Mouse (Mus musculus) kidney, adult 9 months (tissue): ENCODE data around the gene Alad.

Experiments used
- DNase-seq: peaks from one replicate; pipeline ENCODE4 v3.0.0; 2022

The Alad gene

GRCm38 (mm10) chr4:62517538-62518415 is 1.9 kb downstream of the Alad start:
- no peak for DNase-seq

GRCm38 (mm10) chr4:62517046-62517445 is 2.7 kb downstream of the Alad start:
- no peak for DNase-seq

GRCm38 (mm10) chr4:62516579-62516978 is 3.1 kb downstream of the Alad start:
- no peak for DNase-seq

GRCm38 (mm10) chr4:62516079-62516478 is 3.6 kb downstream of the Alad start:
- DNase-seq: peak; percentile 79

GRCm38 (mm10) chr4:62515490-62515889 is 4.2 kb downstream of the Alad start:
- DNase-seq: no peak

GRCm38 (mm10) chr4:62514995-62515394 is 4.7 kb downstream of the Alad start:
- no peak for DNase-seq

GRCm38 (mm10) chr4:62513998-62514506 is 5.7 kb downstream of the Alad start:
- DNase-seq: no peak

GRCm38 (mm10) chr4:62509946-62510345 is 9.8 kb downstream of the Alad start:
- peak; percentile 90 for DNase-seq

GRCm38 (mm10) chr4:62508839-62509238 is 10.9 kb downstream of the Alad start:
- peak; percentile 42 for DNase-seq

GRCm38 (mm10) chr4:62506798-62507197 is 12.9 kb downstream of the Alad start:
- peak; percentile 72 for DNase-seq

GRCm38 (mm10) chr4:62505991-62506390 is 13.7 kb downstream of the Alad start:
- peak; percentile 42 for DNase-seq

- DNase-seq: no peak
These were observed 16.2 kb downstream of the Alad start, which contains the start of gene Hdhd3 for GRCm38 (mm10) chr4:62503374-62503970. TSS of gene Hdhd3 (minus strand) at chr4:62503467.

- DNase-seq: peak; percentile 79
These were observed 16.7 kb downstream of the Alad start for GRCm38 (mm10) chr4:62502969-62503368.

- DNase-seq: peak; percentile 96
These were observed 17.6 kb downstream of the Alad start for GRCm38 (mm10) chr4:62501964-62502732.

GRCm38 (mm10) chr4:62501534-62501933 is 18.2 kb downstream of the Alad start:
- no peak for DNase-seq

- no peak for DNase-seq
These were observed 18.9 kb downstream of the Alad start for GRCm38 (mm10) chr4:62500799-62501198.

GRCm38 (mm10) chr4:62496815-62497214 is 22.9 kb downstream of the Alad start:
- DNase-seq: peak; percentile 81

GRCm38 (mm10) chr4:62495946-62496345 is 23.8 kb downstream of the Alad start:
- peak; percentile 93 for DNase-seq

- no peak for DNase-seq
These were observed 25.5 kb downstream of the Alad start for GRCm38 (mm10) chr4:62494230-62494629.

- DNase-seq: no peak
These were observed 27.0 kb downstream of the Alad start for GRCm38 (mm10) chr4:62492682-62493081.

- no peak for DNase-seq
These were observed 31.8 kb downstream of the Alad start for GRCm38 (mm10) chr4:62487914-62488313.

- no peak for DNase-seq
These were observed 32.5 kb downstream of the Alad start for GRCm38 (mm10) chr4:62487172-62487571.

- DNase-seq: no peak
These were observed 33.5 kb downstream of the Alad start for GRCm38 (mm10) chr4:62486162-62486696.
